Mouse (Mus musculus) CH12.LX (cell line): ENCODE data around the gene Lrp6. TPM values are rescaled to one million over a fixed set of nuclear protein-coding genes. Genes with fewer than 3 reads are reported as not detected.

Experiments used
- DNase-seq: peaks from one replicate; pipeline ENCODE4 v3.0.0-alpha.2; 2013; ENCODE audit errors: extremely low read depth
- H3K27ac ChIP-seq: 2 replicates; pipeline ENCODE4 v1.5.1; 2012; ENCODE audit warnings: low read depth, mild to moderate bottlenecking, control low read depth, moderate library complexity; ENCODE audit not compliant: insufficient read depth
- H3K27me3 ChIP-seq: replicated peaks from 2 replicates; pipeline ENCODE3; 2012; ENCODE audit warnings: inconsistent platforms
- H3K36me3 ChIP-seq, 2 experiments: replicated peaks in 1 of 2; 2 replicates each; pipeline versions ENCODE3 to v1.6.1; 2012; ENCODE audit warnings: inconsistent platforms in 1 of 2, low read length in 1 of 2, mild to moderate bottlenecking in 1 of 2, mixed read lengths in 1 of 2, moderate library complexity in 1 of 2; ENCODE audit not compliant: control insufficient read depth in 1 of 2, insufficient read depth in 1 of 2
- H3K4me1 ChIP-seq, 2 experiments: 2 replicates each; pipeline ENCODE4 v1.6.1; 2012; ENCODE audit warnings: inconsistent platforms in 1 of 2, moderate library complexity in 1 of 2; ENCODE audit not compliant: insufficient read depth in 2 of 2, control insufficient read depth in 1 of 2
- H3K4me2 ChIP-seq: 2 replicates; pipeline ENCODE4 v1.6.1; 2012; ENCODE audit warnings: low read depth, mild to moderate bottlenecking, control low read depth; ENCODE audit not compliant: poor library complexity, insufficient read depth, severe bottlenecking
- H3K4me3 ChIP-seq, 3 experiments: fragments of 150-350 bp in 1 of 3; sonication (generic) in 1 of 3; replicated peaks in 1 of 3; 2 replicates each; pipeline versions ENCODE3 to v1.5.1; 2011 to 2012; ENCODE audit warnings: low read depth in 2 of 3, low read length in 2 of 3, mild to moderate bottlenecking in 2 of 3, moderate library complexity in 2 of 3, control low read depth in 1 of 3, improper control_type of control experiment in 1 of 3, inconsistent platforms in 1 of 3, mixed read lengths in 1 of 3; ENCODE audit not compliant: poor library complexity in 1 of 3
- H3K79me2 ChIP-seq: replicated peaks from 2 replicates; pipeline ENCODE4 v1.6.1; 2012; ENCODE audit warnings: mild to moderate bottlenecking, moderate library complexity; ENCODE audit not compliant: control insufficient read depth, poor library complexity, insufficient read depth, severe bottlenecking; ENCODE audit errors: extremely low read depth
- H3K9ac ChIP-seq: 2 replicates; pipeline ENCODE4 v1.6.1; 2012; ENCODE audit warnings: low read depth, mild to moderate bottlenecking, control low read depth, moderate library complexity; ENCODE audit not compliant: insufficient read depth
- H3K9me3 ChIP-seq: replicated peaks from 2 replicates; pipeline ENCODE3; 2012; ENCODE audit warnings: low read length, inconsistent platforms, mixed read lengths
- BHLHE40 ChIP-seq: IDR thresholded peaks from 2 replicates; pipeline ENCODE4 v1.6.1; 2011; ENCODE audit warnings: mild to moderate bottlenecking, low read depth, low read length, improper control_type of control experiment
- CHD1 ChIP-seq: IDR thresholded peaks from 2 replicates; pipeline ENCODE4 v1.6.1; 2012; ENCODE audit warnings: low read depth, low read length, improper control_type of control experiment, inconsistent platforms
- E2F4 ChIP-seq: IDR thresholded peaks from 2 replicates; pipeline ENCODE4 v1.6.1; 2011; ENCODE audit warnings: low read depth, low read length, improper control_type of control experiment; ENCODE audit not compliant: insufficient replicate concordance
- EP300 ChIP-seq: IDR thresholded peaks from 2 replicates; pipeline ENCODE4 v1.6.1; 2011; ENCODE audit warnings: low read length, improper control_type of control experiment
- IRF4 ChIP-seq: IDR thresholded peaks from 2 replicates; pipeline ENCODE4 v1.6.1; 2014; ENCODE audit warnings: low read depth, mild to moderate bottlenecking, inconsistent platforms, low read length, improper control_type of control experiment
- JUN ChIP-seq: IDR thresholded peaks from 2 replicates; pipeline ENCODE4 v1.6.1; 2011; ENCODE audit warnings: low read depth, mild to moderate bottlenecking, low read length, improper control_type of control experiment, moderate library complexity; ENCODE audit not compliant: insufficient read depth
- JUND ChIP-seq: conservative IDR thresholded peaks from 2 replicates; pipeline ENCODE4 v1.6.1; 2011; ENCODE audit warnings: low read depth, low read length, improper control_type of control experiment
- MAFK ChIP-seq: IDR thresholded peaks from 2 replicates; pipeline ENCODE4 v1.6.1; 2011; ENCODE audit warnings: low read length, improper control_type of control experiment; ENCODE audit not compliant: insufficient replicate concordance
- MAX ChIP-seq: IDR thresholded peaks from 2 replicates; pipeline ENCODE4 v1.6.1; 2011; ENCODE audit warnings: low read length, improper control_type of control experiment
- POLR2AphosphoS2 ChIP-seq: IDR thresholded peaks from 2 replicates; pipeline ENCODE4 v1.6.1; 2011; ENCODE audit warnings: low read depth, low read length, improper control_type of control experiment
- RAD21 ChIP-seq: IDR thresholded peaks from 2 replicates; pipeline ENCODE4 v1.6.1; 2011; ENCODE audit warnings: low read depth, mild to moderate bottlenecking, low read length, improper control_type of control experiment, moderate library complexity
- RCOR1 ChIP-seq: conservative IDR thresholded peaks from 2 replicates; pipeline ENCODE4 v1.6.1; 2012; ENCODE audit warnings: low read depth, mild to moderate bottlenecking, inconsistent platforms, low read length, improper control_type of control experiment
- SIN3A ChIP-seq: IDR thresholded peaks from 2 replicates; pipeline ENCODE4 v1.6.1; 2012; ENCODE audit warnings: low read length, improper control_type of control experiment, inconsistent platforms
- SMC3 ChIP-seq: IDR thresholded peaks from 2 replicates; pipeline ENCODE4 v1.6.1; 2011; ENCODE audit warnings: low read depth, low read length, improper control_type of control experiment
- TCF12 ChIP-seq: IDR thresholded peaks from 2 replicates; pipeline ENCODE4 v1.6.1; 2014; ENCODE audit warnings: low read depth, mild to moderate bottlenecking, inconsistent platforms, low read length, improper control_type of control experiment
- UBTF ChIP-seq: IDR thresholded peaks from 2 replicates; pipeline ENCODE4 v1.6.1; 2012; ENCODE audit warnings: low read depth, mild to moderate bottlenecking, inconsistent platforms, low read length, improper control_type of control experiment, moderate library complexity
- USF1 ChIP-seq: IDR thresholded peaks from 2 replicates; pipeline ENCODE4 v1.6.1; 2014; ENCODE audit warnings: low read depth, mild to moderate bottlenecking, inconsistent platforms, low read length, improper control_type of control experiment
- ZC3H11A ChIP-seq: IDR thresholded peaks from 2 replicates; pipeline ENCODE4 v1.6.1; 2012; ENCODE audit warnings: low read depth, mild to moderate bottlenecking, inconsistent platforms, low read length, improper control_type of control experiment
- ZMIZ1 ChIP-seq: IDR thresholded peaks from 2 replicates; pipeline ENCODE4 v1.6.1; 2012; ENCODE audit warnings: low read depth, mild to moderate bottlenecking, inconsistent platforms, low read length, improper control_type of control experiment
- ZNF384 ChIP-seq: IDR thresholded peaks from 2 replicates; pipeline ENCODE4 v1.6.1; 2012; ENCODE audit warnings: low read depth, low read length, improper control_type of control experiment, inconsistent platforms
- dilution Hi-C: fragments of 300-500 bp; cut with MboI; formaldehyde crosslinking; loops from 2 replicates; pipeline ENCODE4 v1.14.3; 2020; ENCODE audit warnings: low sequenced_read_pairs; ENCODE audit not compliant: extremely low pct_unique_long_range_greater_than_20kb, extremely low pct_ligation_motif_present
- in situ Hi-C: fragments of 300-500 bp; cut with MboI; formaldehyde crosslinking; loops from 3 replicates; pipeline ENCODE4 v1.14.3; 2019; ENCODE audit warnings: low sequenced_read_pairs, low pct_ligation_motif_present, low pct_unique_long_range_greater_than_20kb, mixed read lengths
- polyA plus RNA-seq: library from polyadenylated mRNA; unstranded; fragments of >175 nt; gene quantifications from 2 replicates; pipeline ENCODE4 v1.2.1, GENCODE M21; 2012; ENCODE audit warnings: low read depth; ENCODE audit not compliant: insufficient read length
- total RNA-seq, 2 experiments: library from RNA; depleted of rRNA; stranded (reverse); fragments of 300-350 nt in 1 of 2; fragments of >200 nt in 1 of 2; gene quantifications; 2 replicates each; pipeline ENCODE4 v1.2.3; 2012 to 2014

Lrp6 gene
- total and polyA plus RNA-seq, 3 experiments, result 12.4 to 15.6 (median 13.3) TPM

GRCm38 (mm10) chr6:134601766-134602165 lies 35.0 kb upstream of the Lrp6 start:
- Histone ChIP-seq H3K4me1 (peaks cover 0 to 2% of the 10 kb centered on the region in 2 experiments; a peak in 2 of 4 replicates), H3K36me3 (no peaks in the 10 kb centered on the region), H3K4me2 (0 out of 2 replicates have a peak overlapping the region, but pooled peaks have one; percentile 29), H3K9me3 (no peaks in the 10 kb centered on the region), H3K9ac (no peak overlapping the region), H3K27ac (no peak overlapping the region)
- dilution Hi-C loops, result no loop called here
- in situ Hi-C loops, result loop anchor here (25.0 kb wide), 1 partner anchor 639 kb away; no protein-coding TSS in a partner anchor
- TF ChIP-seq TCF12 (no peak), POLR2AphosphoS2 (no peak), IRF4 (no peak), CHD1 (no peak), ZC3H11A (no peak), JUND (no peak), ZMIZ1 (no peak), E2F4 (no peak), BHLHE40 (no peak), EP300 (no peak), MAX (no peak), USF1 (no peak), JUN (no peak)
- TF ChIP-seq, all 38 proteins: peak for 0
- H3K79me2 ChIP-seq, result no peaks in the 10 kb centered on the region
- DNase-seq, result no peak
- no peaks in the 10 kb centered on the region for H3K27me3 ChIP-seq
- H3K4me3 ChIP-seq, result no peak overlapping the region

GRCm38 (mm10) chr6:134601130-134601529 lies 34.4 kb upstream of the Lrp6 start:
- no peaks in the 10 kb centered on the region for H3K79me2 ChIP-seq
- H3K27ac ChIP-seq, result no peak overlapping the region
- TF ChIP-seq JUN (no peak), SIN3A (no peak), ZNF384 (no peak), SMC3 (no peak), RCOR1 (no peak), POLR2AphosphoS2 (no peak), JUND (no peak), CHD1 (no peak), MAFK (no peak), ZC3H11A (no peak), RAD21 (no peak), UBTF (no peak)
- H3K27me3 ChIP-seq, result no peaks in the 10 kb centered on the region
- no peak for DNase-seq
- H3K9ac ChIP-seq, result no peak overlapping the region
- in situ Hi-C loops, result loop anchor here (25.0 kb wide), 1 partner anchor 639 kb away; no protein-coding TSS in a partner anchor
- no peaks in the 10 kb centered on the region for H3K9me3 ChIP-seq
- H3K4me3 ChIP-seq, result no peak overlapping the region
- no peak overlapping the region for H3K4me2 ChIP-seq
- no peaks in the 10 kb centered on the region; a peak in 1 of 4 replicates for H3K4me1 ChIP-seq
- dilution Hi-C loops, result no loop called here
- no peaks in the 10 kb centered on the region for H3K36me3 ChIP-seq
